9 mouse cellular contexts compared by ENCODE assay signal in genomic region chr17:10336558-10336957, GRCm38 (mm10). TPM values are rescaled to one million over a fixed set of nuclear protein-coding genes. Genes with fewer than 3 reads are reported as not detected.
DNase-seq lines count a peak whose midpoint lies in the region; ATAC-seq and TF ChIP-seq lines count a peak whose summit lies in the region.
"Had no signal": no experiment of that assay in that cellular context is flagged by ENCODE, and none has a peak within 500 bp of the region (broad histone marks: within the 10 kb centered on the region; RNA-seq: fewer than 3 reads in every experiment).

No protein-coding gene starts in this region.

- TF ChIP-seq CTCF in E14TG2a.4 (conservative IDR thresholded peaks at IDR 0.05; ENCODE audit: low read length), result no peak

- no peak overlapping the region for H3K9ac ChIP-seq in heart, embryonic 12.5 days
- H3K9ac ChIP-seq in forebrain, embryonic 14.5 days (ENCODE audit: low read length), result no peak overlapping the region; the same call in 1 of the 2 replicates
- H3K9ac ChIP-seq in midbrain, embryonic 11.5 days (ENCODE audit: low read length), result peak overlapping the region; percentile 74
- no peak overlapping the region for H3K9ac ChIP-seq in intestine, embryonic 16.5 days (ENCODE audit: low read depth, low read length)
- H3K9ac ChIP-seq: liver, embryonic 12.5 days had no signal

- ATAC-seq in heart, embryonic 12.5 days (ENCODE audit: insufficient number of reproducible peaks, low FRiP score), result no peak
- ATAC-seq in forebrain, embryonic 14.5 days, result no peak
- ATAC-seq in midbrain, embryonic 11.5 days (ENCODE audit: low FRiP score), result no peak
- ATAC-seq in activated CD4-positive, CD25-positive, alpha-beta regulatory T cell, adult 4 months, result no peak
- no peak for ATAC-seq in intestine, embryonic 16.5 days
- ATAC-seq: liver, embryonic 12.5 days had no signal

- no peak overlapping the region for H3K4me3 ChIP-seq in heart, embryonic 12.5 days
- peak overlapping the region; percentile 79; the same call in 1 of the 2 replicates for H3K4me3 ChIP-seq in E14TG2a.4 (replicated peaks; ENCODE audit: low read length)
- no peak overlapping the region for H3K4me3 ChIP-seq in forebrain, embryonic 14.5 days (ENCODE audit: low read depth, low read length)
- H3K4me3 ChIP-seq in midbrain, embryonic 11.5 days (ENCODE audit: low read depth, low read length), result no peak overlapping the region
- no peak overlapping the region for H3K4me3 ChIP-seq in intestine, embryonic 16.5 days (ENCODE audit: low read length)

- no peak overlapping the region for H3K4me2 ChIP-seq in heart, embryonic 12.5 days
- peak overlapping the region; percentile 60; the same call in 1 of the 2 replicates for H3K4me2 ChIP-seq in forebrain, embryonic 14.5 days (ENCODE audit: low read length)
- peak overlapping the region; percentile 47; the same call in 1 of the 2 replicates for H3K4me2 ChIP-seq in midbrain, embryonic 11.5 days
- H3K4me2 ChIP-seq in intestine, embryonic 16.5 days (ENCODE audit: low read depth, low read length), result no peak overlapping the region

- WGBS in heart, embryonic 12.5 days, result 83% methylated on average over 12 of the region's 12 CpGs
- WGBS in forebrain, embryonic 14.5 days, result 63% methylated on average over 12 of the region's 12 CpGs
- 77% methylated on average over 12 of the region's 12 CpGs for WGBS in midbrain, embryonic 11.5 days
- WGBS in intestine, embryonic 16.5 days, result 88% methylated on average over 12 of the region's 12 CpGs

- H3K36me3 ChIP-seq in heart, embryonic 12.5 days, result no peaks in the 10 kb centered on the region; the same call in 1 of the 2 replicates
- H3K36me3 ChIP-seq in E14TG2a.4 (ENCODE audit: insufficient read depth, low read length), result no peaks in the 10 kb centered on the region
- no peaks in the 10 kb centered on the region for H3K36me3 ChIP-seq in forebrain, embryonic 14.5 days (ENCODE audit: control insufficient read depth, insufficient read depth, low read length)
- H3K36me3 ChIP-seq in midbrain, embryonic 11.5 days (ENCODE audit: control insufficient read depth, insufficient read depth, low read length), result no peaks in the 10 kb centered on the region
- no peaks in the 10 kb centered on the region for H3K36me3 ChIP-seq in intestine, embryonic 16.5 days (ENCODE audit: control insufficient read depth, insufficient read depth, low read length)
- H3K36me3 ChIP-seq: liver, embryonic 12.5 days had no signal

- intact Hi-C loops in heart, postnatal 25 days (cut with DNase I), result loop anchor here (5.0 kb wide), 1 partner anchor 156 kb away; no protein-coding TSS in a partner anchor
- intact Hi-C loops in left cerebral cortex, postnatal 25 days (cut with DNase I), result loop anchor here (5.0 to 10.0 kb wide), 2 partner anchors 498 to 1276 kb away; no protein-coding TSS in a partner anchor

- H3K4me1 ChIP-seq in heart, embryonic 12.5 days (replicated peaks), result peaks cover 38% of the 10 kb centered on the region
- H3K4me1 ChIP-seq in E14TG2a.4 (replicated peaks; ENCODE audit: low read depth, low read length), result peaks cover 67% of the 10 kb centered on the region
- H3K4me1 ChIP-seq in forebrain, embryonic 14.5 days (ENCODE audit: control insufficient read depth, insufficient read depth, low read length), result peaks cover 20% of the 10 kb centered on the region
- H3K4me1 ChIP-seq in midbrain, embryonic 11.5 days (ENCODE audit: control insufficient read depth, insufficient read depth, low read length), result peaks cover 36% of the 10 kb centered on the region
- H3K4me1 ChIP-seq in intestine, embryonic 16.5 days (ENCODE audit: control insufficient read depth, insufficient read depth, low read length), result no peaks in the 10 kb centered on the region
- H3K4me1 ChIP-seq: liver, embryonic 12.5 days had no signal

- peak overlapping the region; percentile 99 for H3K27ac ChIP-seq in heart, embryonic 12.5 days (ENCODE audit: poor library complexity, severe bottlenecking)
- peak overlapping the region; percentile 93 for H3K27ac ChIP-seq in forebrain, embryonic 14.5 days (ENCODE audit: low read depth, low read length)
- H3K27ac ChIP-seq in midbrain, embryonic 11.5 days (ENCODE audit: low read depth, low read length), result peak overlapping the region; percentile 97
- no peak overlapping the region for H3K27ac ChIP-seq in intestine, embryonic 16.5 days (ENCODE audit: low read length)
- H3K27ac ChIP-seq: liver, embryonic 12.5 days had no signal

- no peak for DNase-seq in heart, postnatal 25 days (ENCODE audit: low spot score)
- DNase-seq in forebrain, embryonic 14.5 days (ENCODE audit: low spot score), result no peak
- DNase-seq in midbrain, embryonic 11.5 days (ENCODE audit: low spot score, missing footprints), result no peak
- DNase-seq in left cerebral cortex, postnatal 25 days (ENCODE audit: low spot score in 2 of 2), result no peak

- no peaks in the 10 kb centered on the region for H3K27me3 ChIP-seq in heart, embryonic 12.5 days (replicated peaks)
- H3K27me3 ChIP-seq in E14TG2a.4 (ENCODE audit: insufficient read depth, low read length), result peaks cover 7% of the 10 kb centered on the region; the same call in 1 of the 2 replicates
- H3K27me3 ChIP-seq in forebrain, embryonic 14.5 days (replicated peaks; ENCODE audit: control insufficient read depth, insufficient read depth, low read length), result no peaks in the 10 kb centered on the region
- no peaks in the 10 kb centered on the region for H3K27me3 ChIP-seq in midbrain, embryonic 11.5 days (ENCODE audit: control insufficient read depth, insufficient read depth, low read length)
- H3K27me3 ChIP-seq in intestine, embryonic 16.5 days (replicated peaks; ENCODE audit: control insufficient read depth, insufficient read depth, low read length), result 0 out of 2 replicates have a peak, but pooled peaks cover 7% of the 10 kb centered on the region

- no peaks in the 10 kb centered on the region for H3K9me3 ChIP-seq in heart, embryonic 12.5 days (replicated peaks)
- H3K9me3 ChIP-seq in E14TG2a.4 (ENCODE audit: low read length), result no peaks in the 10 kb centered on the region
- H3K9me3 ChIP-seq in forebrain, embryonic 14.5 days (replicated peaks; ENCODE audit: control insufficient read depth, low read length), result no peaks in the 10 kb centered on the region
- no peaks in the 10 kb centered on the region for H3K9me3 ChIP-seq in midbrain, embryonic 11.5 days (ENCODE audit: control insufficient read depth, low read length)
- H3K9me3 ChIP-seq in intestine, embryonic 16.5 days (ENCODE audit: control insufficient read depth, low read length), result no peaks in the 10 kb centered on the region
- H3K9me3 ChIP-seq: liver, embryonic 12.5 days had no signal

RNA-seq across cellular contexts. Expression of gene Qk, which starts 16.9 kb away (rescaled TPM):
- polyA plus RNA-seq in heart, embryonic 12.5 days (2016; fragmentation: Nextera tagmentation; extraction: Ambion mirVana), result 41.5 and 44.9 TPM in 2 replicates
- total RNA-seq in heart, postnatal 25 days (2021), result 100 to 1,000 TPM; 444 to 447 TPM
- polyA plus RNA-seq in forebrain, embryonic 14.5 days (2014; fragmentation: Nextera tagmentation; extraction: Ambion mirVana), result 46.6 and 53.3 TPM in 2 replicates
- polyA plus RNA-seq in midbrain, embryonic 11.5 days (2014; fragmentation: Nextera tagmentation; extraction: Ambion mirVana), result 63.2 and 73.7 TPM in 2 replicates
- 100 to 1,000 TPM; 357 to 388 TPM for total RNA-seq in left cerebral cortex, postnatal 25 days (2021)
- 10 to 100 TPM; 10.5 to 13.4 TPM for polyA plus RNA-seq in activated CD4-positive, CD25-positive, alpha-beta regulatory T cell, adult 4 months (2017; shearing (Covaris generic))
- 8.4 and 9.3 TPM in 2 replicates for polyA plus RNA-seq in intestine, embryonic 16.5 days (2015; fragmentation: Nextera tagmentation; extraction: Ambion mirVana)

Comparison
In these comparisons a context has a peak if more than half of its experiments do, and no peak if none do; other contexts are left out.
1. H3K4me2 ChIP-seq: peak in forebrain, embryonic 14.5 days (single experiment) and midbrain, embryonic 11.5 days (single experiment); none in heart, embryonic 12.5 days (single experiment) and intestine, embryonic 16.5 days (single experiment).